Mouse (Mus musculus) embryonic facial prominence, embryonic 10.5 days (tissue): ENCODE measurements around the gene Vamp2. TPM values are rescaled to one million over a fixed set of nuclear protein-coding genes. Genes with fewer than 3 reads are reported as not detected.

Experiments used
- DNase-seq: peaks from one replicate; pipeline ENCODE4 v3.0.0-alpha.2; 2017; ENCODE audit warnings: low spot score
- H3K27ac ChIP-seq: fragments of 300-500 bp; sonication (generic); replicated peaks from 2 replicates; pipeline ENCODE4 v1.5.1; 2016; ENCODE audit warnings: mild to moderate bottlenecking
- H3K27me3 ChIP-seq: fragments of 300-500 bp; sonication (generic); replicated peaks from 2 replicates; pipeline ENCODE4 v1.6.1; 2016; ENCODE audit warnings: low read depth, mild to moderate bottlenecking; ENCODE audit not compliant: poor library complexity, severe bottlenecking
- H3K36me3 ChIP-seq: fragments of 300-500 bp; sonication (generic); replicated peaks from 2 replicates; pipeline ENCODE4 v1.6.1; 2016; ENCODE audit warnings: mild to moderate bottlenecking, moderate library complexity
- H3K4me1 ChIP-seq: fragments of 300-500 bp; sonication (generic); 2 replicates; pipeline ENCODE4 v1.6.1; 2016
- H3K4me3 ChIP-seq: fragments of 300-500 bp; sonication (generic); 2 replicates; pipeline ENCODE4 v1.5.1; 2016; ENCODE audit warnings: mild to moderate bottlenecking, moderate library complexity
- H3K9me3 ChIP-seq: fragments of 300-500 bp; sonication (generic); 2 replicates; pipeline ENCODE4 v1.6.1; 2016; ENCODE audit warnings: mild to moderate bottlenecking
- WGBS: fragments of 180-500 bp; shearing (Covaris S2); methylation state at CpG from one replicate; pipeline ENCODE4 v1.1.7; 2016; 5-methylcytosine and 5-hydroxymethylcytosine counted together
- polyA plus RNA-seq: library from polyadenylated mRNA; unstranded; fragments of >200 nt; fragmentation: Nextera tagmentation; extraction: Ambion mirVana; gene quantifications from 2 replicates; pipeline ENCODE4 v1.2.1, GENCODE M21; 2016

Vamp2 gene
- polyA plus RNA-seq: 60.9 and 70.0 TPM in 2 replicates

DNA sequence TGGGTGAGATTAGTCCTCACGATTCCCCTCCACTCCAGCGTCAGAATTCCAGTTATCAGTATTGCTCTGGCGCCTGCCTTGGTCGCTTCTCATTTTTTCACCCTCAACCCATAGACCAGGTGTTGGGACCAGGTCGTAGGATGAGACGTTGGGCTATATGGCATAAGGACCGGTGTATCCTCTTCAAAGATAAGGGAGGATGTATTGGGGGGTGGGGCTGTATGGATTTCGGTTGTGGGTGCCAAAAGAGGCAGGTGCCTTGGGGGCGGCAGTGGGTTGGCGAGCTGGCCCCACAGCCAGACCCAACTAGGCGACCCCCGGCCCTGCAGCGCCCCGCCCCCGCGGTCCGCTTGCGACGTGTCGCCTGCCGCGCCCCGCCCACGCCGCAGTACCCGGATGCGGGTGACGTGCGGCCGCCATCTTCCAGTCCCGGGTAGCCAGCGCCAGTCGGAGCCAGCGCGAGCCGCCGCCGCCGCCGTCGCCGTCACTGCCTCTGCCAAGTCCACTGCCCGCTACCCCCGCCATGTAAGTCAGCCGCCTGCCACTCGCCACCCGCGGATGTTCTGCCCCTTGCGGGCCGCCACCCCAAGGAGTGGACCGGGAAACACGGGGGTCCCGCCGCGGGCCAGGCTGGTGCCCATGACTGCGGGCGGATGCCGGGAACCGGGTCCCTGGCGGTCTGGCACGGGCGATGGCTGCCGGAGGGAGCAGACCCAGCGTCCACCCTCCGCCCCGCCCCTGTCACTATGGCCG lies at the start of gene Vamp2:
Gene Vamp2, plus strand, starts transcription at position 388 of the 753 bp plus-strand sequence.
- no peaks in the 10 kb centered on the region for H3K27me3 ChIP-seq
- under 1% methylated on average over 67 of the region's 67 CpGs for WGBS
- peaks cover 34% of the 10 kb centered on the region for H3K36me3 ChIP-seq

GRCm38 (mm10) chr11:69045531-69046394 lies 42.5 kb upstream of the Vamp2 start, which contains the start of gene Aurkb:
Gene Aurkb, plus strand, starts transcription at chr11:69045647.
- DNase-seq: peak; percentile 92
- Histone ChIP-seq H3K9me3 (no peaks in the 10 kb centered on the region), H3K4me1 (peaks cover 41% of the 10 kb centered on the region), H3K36me3 (peaks cover 37% of the 10 kb centered on the region), H3K27ac (peak within 1 kb of the TSS; percentile 98), H3K4me3 (peak within 1 kb of the TSS; percentile 93), H3K27me3 (no peaks in the 10 kb centered on the region)
- 1% methylated on average over 54 of the region's 54 CpGs for WGBS

More for the DNA sequence above, at the start of gene Vamp2:
- peak within 1 kb of the TSS; percentile 87 for H3K4me3 ChIP-seq
- peaks cover 42% of the 10 kb centered on the region for H3K4me1 ChIP-seq
- H3K9me3 ChIP-seq: no peaks in the 10 kb centered on the region
- peak within 1 kb of the TSS; percentile 99 for H3K27ac ChIP-seq
- DNase-seq: peak; percentile 96

- H3K36me3 ChIP-seq: peaks cover 43% of the 10 kb centered on the region
- 18% methylated on average over 9 of the region's 9 CpGs for WGBS
- H3K27me3 ChIP-seq: no peaks in the 10 kb centered on the region
- H3K9me3 ChIP-seq: no peaks in the 10 kb centered on the region
- peak overlapping the region; percentile 93 for H3K4me3 ChIP-seq
- H3K4me1 ChIP-seq: peaks cover 41% of the 10 kb centered on the region
- no peak for DNase-seq
- peak overlapping the region; percentile 98 for H3K27ac ChIP-seq
These were observed 41.9 kb upstream of the Vamp2 start for GRCm38 (mm10) chr11:69046395-69046774.

GRCm38 (mm10) chr11:69047592-69047991 lies 40.7 kb upstream of the Vamp2 start:
- WGBS: 92% methylated on average over 12 of the region's 12 CpGs
- no peak for DNase-seq
- Histone ChIP-seq H3K36me3 (peaks cover 55% of the 10 kb centered on the region), H3K27me3 (no peaks in the 10 kb centered on the region), H3K4me1 (peaks cover 41% of the 10 kb centered on the region), H3K9me3 (no peaks in the 10 kb centered on the region), H3K27ac (no peak overlapping the region), H3K4me3 (peak overlapping the region; percentile 93)

- H3K4me3 ChIP-seq: peak overlapping the region; percentile 93; the same call in 1 of the 2 replicates
- WGBS: 94% methylated on average over 14 of the region's 14 CpGs
- peaks cover 41% of the 10 kb centered on the region for H3K4me1 ChIP-seq
These were observed 40.1 kb upstream of the Vamp2 start for GRCm38 (mm10) chr11:69048151-69048550.

GRCm38 (mm10) chr11:69050748-69051147 lies 37.5 kb upstream of the Vamp2 start:
- WGBS: 92% methylated on average over 8 of the region's 8 CpGs
- H3K27me3 ChIP-seq: no peaks in the 10 kb centered on the region
- no peak overlapping the region for H3K4me3 ChIP-seq
- H3K9me3 ChIP-seq: no peaks in the 10 kb centered on the region
- no peak for DNase-seq
- H3K4me1 ChIP-seq: peaks cover 33% of the 10 kb centered on the region
- no peak overlapping the region for H3K27ac ChIP-seq
- H3K36me3 ChIP-seq: peaks cover 77% of the 10 kb centered on the region

More at GRCm38 (mm10) chr11:69048151-69048550, 40.1 kb upstream of the Vamp2 start:
- DNase-seq: no peak
- Histone ChIP-seq H3K27me3 (no peaks in the 10 kb centered on the region), H3K36me3 (peaks cover 61% of the 10 kb centered on the region), H3K9me3 (no peaks in the 10 kb centered on the region), H3K27ac (no peak overlapping the region)

DNA sequence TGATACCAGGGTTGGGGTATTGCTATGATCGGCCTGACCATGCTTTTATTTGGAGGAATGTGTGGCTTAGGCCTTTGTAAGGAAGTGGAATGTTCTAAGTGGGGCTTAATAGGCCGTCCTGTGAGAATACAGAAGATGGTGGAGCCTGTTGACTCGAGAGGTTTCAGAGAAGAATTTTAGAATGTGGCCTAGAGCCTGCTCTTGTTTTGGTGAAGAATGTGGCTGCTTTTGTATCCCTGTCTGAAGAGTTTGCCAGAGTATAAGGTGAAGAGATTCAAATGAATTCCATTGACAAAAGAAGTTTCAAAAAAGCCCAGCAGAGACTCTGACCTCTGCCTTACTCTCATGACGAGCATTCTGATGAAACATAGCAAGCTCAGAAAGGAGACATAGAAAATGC lies 36.5 kb upstream of the Vamp2 start:
- WGBS: 77% methylated on average over 4 of the region's 4 CpGs
- peaks cover 77% of the 10 kb centered on the region for H3K36me3 ChIP-seq

DNA sequence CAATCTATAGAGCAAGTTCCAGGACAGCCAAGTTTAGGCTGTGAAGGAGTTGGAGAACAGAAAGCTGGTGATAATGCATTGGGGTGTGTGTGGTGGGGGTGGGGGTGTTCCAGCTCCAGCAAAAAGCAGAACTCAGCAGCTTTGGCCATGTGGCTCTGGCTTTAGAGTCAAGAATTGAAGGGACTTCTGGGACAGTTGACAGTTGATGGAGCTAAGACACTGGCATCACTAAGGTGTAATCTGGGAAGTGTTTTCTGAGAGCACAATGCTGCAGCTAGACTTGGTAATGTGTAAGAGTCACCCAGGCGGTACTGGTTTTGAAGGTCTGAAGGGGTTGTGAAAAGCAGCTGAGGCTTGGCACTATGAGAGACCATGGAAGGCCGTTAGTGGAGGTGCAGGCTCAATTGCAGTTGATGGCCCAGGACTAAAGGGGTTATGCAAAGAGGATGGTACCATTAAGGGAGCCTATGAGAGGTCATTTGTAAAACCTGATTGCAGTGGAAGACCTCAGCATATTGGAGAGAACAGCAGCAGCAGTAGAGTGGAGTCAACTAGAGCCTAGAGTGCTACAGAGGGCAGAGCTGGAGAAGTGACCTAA lies 35.4 kb upstream of the Vamp2 start:
- Histone ChIP-seq H3K36me3 (peaks cover 69% of the 10 kb centered on the region), H3K4me3 (no peak overlapping the region), H3K27me3 (no peaks in the 10 kb centered on the region), H3K27ac (no peak overlapping the region), H3K9me3 (no peaks in the 10 kb centered on the region), H3K4me1 (peaks cover 15% of the 10 kb centered on the region)
- DNase-seq: no peak
- 89% methylated on average over 2 of the region's 2 CpGs for WGBS

More for the DNA sequence above, 36.5 kb upstream of the Vamp2 start:
- Histone ChIP-seq H3K9me3 (no peaks in the 10 kb centered on the region), H3K4me1 (peaks cover 27% of the 10 kb centered on the region), H3K4me3 (no peak overlapping the region), H3K27me3 (no peaks in the 10 kb centered on the region), H3K27ac (no peak overlapping the region)
- DNase-seq: no peak

GRCm38 (mm10) chr11:69053848-69054247 lies 34.4 kb upstream of the Vamp2 start:
- Histone ChIP-seq H3K4me3 (0 out of 2 replicates have a peak overlapping the region, but pooled peaks have one; percentile 8), H3K27ac (no peak overlapping the region), H3K9me3 (no peaks in the 10 kb centered on the region), H3K27me3 (no peaks in the 10 kb centered on the region), H3K36me3 (peaks cover 59% of the 10 kb centered on the region), H3K4me1 (peaks cover 12% of the 10 kb centered on the region)
- 79% methylated on average over 3 of the region's 3 CpGs for WGBS
- no peak for DNase-seq

DNA sequence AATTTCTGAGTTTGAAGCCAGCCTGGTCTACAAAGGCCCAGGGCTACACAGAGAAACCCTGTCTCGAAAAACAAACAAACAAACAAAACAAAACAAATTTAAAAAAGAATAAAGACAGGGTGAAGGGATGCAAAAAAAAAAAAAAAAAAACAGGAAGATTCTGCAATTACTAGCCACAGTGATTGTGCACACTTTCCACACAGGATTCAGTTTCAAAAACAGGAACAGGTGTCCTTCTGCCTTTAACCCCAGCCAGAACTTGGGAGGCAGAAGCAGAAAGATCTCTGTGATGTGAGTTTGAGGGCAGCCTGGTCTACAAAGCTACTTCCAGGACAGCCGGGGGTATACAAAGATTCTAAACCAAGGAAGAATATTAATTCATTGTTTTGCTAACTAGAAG lies 30.0 kb upstream of the Vamp2 start:
- H3K4me3 ChIP-seq: peak overlapping the region; percentile 90
- DNase-seq: no peak
- WGBS: 73% methylated on average over 2 of the region's 2 CpGs
- peak overlapping the region; percentile 89 for H3K27ac ChIP-seq
- H3K36me3 ChIP-seq: peaks cover 15% of the 10 kb centered on the region
- no peaks in the 10 kb centered on the region for H3K9me3 ChIP-seq
- peaks cover 29% of the 10 kb centered on the region for H3K4me1 ChIP-seq
- H3K27me3 ChIP-seq: peaks cover 9% of the 10 kb centered on the region

DNA sequence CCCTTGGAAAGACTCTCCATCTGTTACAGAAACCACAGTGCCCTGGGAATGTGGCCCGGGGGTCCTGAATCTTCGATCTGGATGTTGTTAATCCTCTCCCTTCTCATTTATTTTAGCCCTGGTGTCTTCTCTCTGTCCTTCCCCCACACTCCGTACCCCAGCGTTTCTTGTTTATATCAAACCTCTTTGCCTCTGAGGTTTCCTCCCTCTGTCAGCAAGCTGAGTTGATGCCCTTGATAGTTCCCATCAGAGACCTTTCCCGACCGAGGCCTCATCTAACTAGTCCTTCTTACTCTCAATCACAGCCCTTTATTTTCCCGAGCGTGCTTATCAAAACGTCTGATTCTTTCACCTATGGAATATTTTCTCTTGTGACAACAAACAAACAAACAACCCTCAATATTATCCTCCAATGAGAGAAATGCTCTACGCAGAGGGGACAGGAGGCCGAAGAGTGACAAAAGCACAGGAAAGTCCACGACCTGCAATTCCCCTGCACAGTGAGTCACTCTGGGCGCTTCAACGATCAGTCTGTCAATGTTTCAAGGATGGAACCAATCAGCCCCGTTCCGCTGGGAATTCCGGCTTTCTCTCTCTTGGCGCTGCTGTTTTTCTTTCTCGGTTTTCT lies 29.4 kb upstream of the Vamp2 start:
- 2% methylated on average over 19 of the region's 19 CpGs for WGBS
- no peak for DNase-seq

More for the DNA sequence above, 29.4 kb upstream of the Vamp2 start:
- Histone ChIP-seq H3K27ac (peak overlapping the region; percentile 89), H3K4me3 (peak overlapping the region; percentile 90), H3K9me3 (no peaks in the 10 kb centered on the region), H3K4me1 (peaks cover 31% of the 10 kb centered on the region), H3K36me3 (peaks cover 9% of the 10 kb centered on the region), H3K27me3 (peaks cover 9% of the 10 kb centered on the region)
